In the genomic region with DNA sequence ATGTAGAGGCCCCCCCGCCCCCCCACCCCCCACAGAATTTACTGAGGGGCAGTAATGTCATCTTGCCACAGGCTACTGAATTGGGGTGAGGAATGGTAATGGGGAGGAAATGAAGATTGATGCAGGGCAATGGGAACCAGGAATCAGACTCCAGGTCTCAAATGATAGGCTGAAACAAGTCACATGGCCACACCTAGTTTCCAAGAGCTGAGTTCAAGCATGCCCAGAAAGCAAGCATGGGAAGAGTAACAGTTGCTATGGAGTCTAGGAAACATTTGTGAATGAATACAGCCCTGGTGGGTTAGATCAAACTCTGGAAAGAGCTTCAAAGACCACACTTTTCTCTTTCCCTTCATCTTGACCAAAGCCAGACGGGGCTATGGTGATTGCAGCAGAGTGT, we compare ENCODE assay signal across 26 mouse cellular contexts.
DNase-seq lines count a peak whose midpoint lies in the region; ATAC-seq lines count a peak whose summit lies in the region.
"Had no signal": no experiment of that assay in that cellular context is flagged by ENCODE, and none has a peak within 500 bp of the region (broad histone marks: within the 10 kb centered on the region; RNA-seq: fewer than 3 reads in every experiment).

No protein-coding gene starts in this region.

- no peak overlapping the region for H3K4me2 ChIP-seq in midbrain, embryonic 14.5 days (ENCODE audit: low read length)
- H3K4me2 ChIP-seq in hindbrain, embryonic 13.5 days: no peak overlapping the region
- H3K4me2 ChIP-seq: embryonic facial prominence, embryonic 13.5 days; forebrain, embryonic 12.5 days; forebrain, embryonic 15.5 days; heart, embryonic 11.5 days; hindbrain, embryonic 12.5 days; intestine, embryonic 15.5 days had no signal

- no peak for ATAC-seq in midbrain, embryonic 14.5 days (ENCODE audit: low FRiP score, low TSS enrichment)
- no peak for ATAC-seq in hindbrain, embryonic 13.5 days (ENCODE audit: low FRiP score)
- ATAC-seq: forebrain, embryonic 15.5 days; hindbrain, embryonic 16.5 days; intestine, embryonic 15.5 days; Patski had no signal

- H3K4me3 ChIP-seq in midbrain, embryonic 10.5 days: no peak overlapping the region
- H3K4me3 ChIP-seq in midbrain, embryonic 14.5 days (replicated peaks; ENCODE audit: low read depth, low read length): no peak overlapping the region
- H3K4me3 ChIP-seq in hindbrain, embryonic 13.5 days: no peak overlapping the region
- H3K4me3 ChIP-seq: embryonic facial prominence, embryonic 10.5 days; embryonic facial prominence, embryonic 13.5 days; erythroblast, embryonic 14.5 days; forebrain, embryonic 12.5 days; forebrain, embryonic 15.5 days; gastrocnemius, adult 2 months; hindbrain, embryonic 12.5 days; intestine, embryonic 15.5 days had no signal

- no peaks in the 10 kb centered on the region for H3K36me3 ChIP-seq in midbrain, embryonic 10.5 days
- H3K36me3 ChIP-seq in midbrain, embryonic 14.5 days (ENCODE audit: control insufficient read depth, insufficient read depth, low read length): no peaks in the 10 kb centered on the region
- H3K36me3 ChIP-seq in hindbrain, embryonic 13.5 days: no peaks in the 10 kb centered on the region
- H3K36me3 ChIP-seq: embryonic facial prominence, embryonic 10.5 days; embryonic facial prominence, embryonic 13.5 days; forebrain, embryonic 12.5 days; forebrain, embryonic 15.5 days; hindbrain, embryonic 12.5 days; intestine, embryonic 15.5 days had no signal

- H3K27ac ChIP-seq in midbrain, embryonic 10.5 days (replicated peaks): 0 out of 2 replicates have a peak overlapping the region, but pooled peaks have one; percentile 13
- H3K27ac ChIP-seq in midbrain, embryonic 14.5 days (replicated peaks; ENCODE audit: low read depth, low read length): no peak overlapping the region
- H3K27ac ChIP-seq in hindbrain, embryonic 13.5 days: no peak overlapping the region
- H3K27ac ChIP-seq: embryonic facial prominence, embryonic 10.5 days; embryonic facial prominence, embryonic 13.5 days; forebrain, embryonic 12.5 days; forebrain, embryonic 15.5 days; gastrocnemius, adult 2 months; hindbrain, embryonic 12.5 days; intestine, embryonic 15.5 days had no signal

- H3K9me3 ChIP-seq in midbrain, embryonic 10.5 days (replicated peaks): no peaks in the 10 kb centered on the region
- H3K9me3 ChIP-seq in midbrain, embryonic 14.5 days (ENCODE audit: control insufficient read depth, low read length): no peaks in the 10 kb centered on the region
- no peaks in the 10 kb centered on the region for H3K9me3 ChIP-seq in hindbrain, embryonic 13.5 days
- H3K9me3 ChIP-seq: embryonic facial prominence, embryonic 10.5 days; embryonic facial prominence, embryonic 13.5 days; forebrain, embryonic 12.5 days; forebrain, embryonic 15.5 days; hindbrain, embryonic 12.5 days; intestine, embryonic 15.5 days had no signal

- no peaks in the 10 kb centered on the region for H3K4me1 ChIP-seq in midbrain, embryonic 10.5 days
- no peaks in the 10 kb centered on the region for H3K4me1 ChIP-seq in midbrain, embryonic 14.5 days (ENCODE audit: control insufficient read depth, insufficient read depth, low read length)
- no peaks in the 10 kb centered on the region for H3K4me1 ChIP-seq in hindbrain, embryonic 13.5 days (replicated peaks)
- H3K4me1 ChIP-seq: embryonic facial prominence, embryonic 10.5 days; embryonic facial prominence, embryonic 13.5 days; forebrain, embryonic 12.5 days; forebrain, embryonic 15.5 days; hindbrain, embryonic 12.5 days; intestine, embryonic 15.5 days had no signal

- DNase-seq in midbrain, embryonic 10.5 days (ENCODE audit: low spot score): no peak
- DNase-seq in midbrain, embryonic 14.5 days: no peak
- DNase-seq in ES-CJ7 (ENCODE audit: low read depth, low spot score): peak; percentile 9
- DNase-seq in R1 (ENCODE audit: low read depth, low spot score): peak; percentile 55
- DNase-seq in thymus, postnatal 4 days: no peak
- DNase-seq: adrenal gland, adult 2 months; adrenal gland, postnatal 14 days; cerebellum, adult 11-12 months; cerebellum, adult 8-10 months; cerebellum, postnatal 10 days; cerebellum, postnatal 36 days; embryo, embryonic 11 days; gastrocnemius, adult 2 months; gastrocnemius, postnatal 14 days; heart, adult 11 months had no signal

- H3K27me3 ChIP-seq in midbrain, embryonic 10.5 days (ENCODE audit: low read depth, poor library complexity, severe bottlenecking): no peaks in the 10 kb centered on the region
- H3K27me3 ChIP-seq in midbrain, embryonic 14.5 days (ENCODE audit: control insufficient read depth, insufficient read depth, low read length): no peaks in the 10 kb centered on the region
- no peaks in the 10 kb centered on the region for H3K27me3 ChIP-seq in hindbrain, embryonic 13.5 days
- H3K27me3 ChIP-seq: embryonic facial prominence, embryonic 13.5 days; forebrain, embryonic 12.5 days; forebrain, embryonic 15.5 days; hindbrain, embryonic 12.5 days; intestine, embryonic 15.5 days; Patski had no signal

- 79% methylated on average over 2 of the region's 2 CpGs for WGBS in midbrain, embryonic 10.5 days
- 56% methylated on average over 2 of the region's 2 CpGs for WGBS in midbrain, embryonic 14.5 days
- 65% methylated on average over 2 of the region's 2 CpGs for WGBS in hindbrain, embryonic 13.5 days

- H3K9ac ChIP-seq in midbrain, embryonic 14.5 days (replicated peaks; ENCODE audit: low read length): no peak overlapping the region
- no peak overlapping the region for H3K9ac ChIP-seq in hindbrain, embryonic 13.5 days
- H3K9ac ChIP-seq: embryonic facial prominence, embryonic 13.5 days; forebrain, embryonic 12.5 days; forebrain, embryonic 15.5 days; hindbrain, embryonic 12.5 days; intestine, embryonic 15.5 days had no signal

Comparison
In these comparisons a context has a peak if more than half of its experiments do, and no peak if none do; other contexts are left out.
1. DNase-seq: peak in ES-CJ7 (single experiment) and R1 (single experiment); none in midbrain, embryonic 10.5 days (single experiment), midbrain, embryonic 14.5 days (single experiment) and thymus, postnatal 4 days (single experiment).